Mouse (Mus musculus): ENCODE data around the gene Cdk8. TPM values are rescaled to one million over a fixed set of nuclear protein-coding genes. Genes with fewer than 3 reads are reported as not detected.

Cdk8 gene
- polyA plus RNA-seq, 1 experiment from 2014 or later = 8.4 TPM

DNA sequence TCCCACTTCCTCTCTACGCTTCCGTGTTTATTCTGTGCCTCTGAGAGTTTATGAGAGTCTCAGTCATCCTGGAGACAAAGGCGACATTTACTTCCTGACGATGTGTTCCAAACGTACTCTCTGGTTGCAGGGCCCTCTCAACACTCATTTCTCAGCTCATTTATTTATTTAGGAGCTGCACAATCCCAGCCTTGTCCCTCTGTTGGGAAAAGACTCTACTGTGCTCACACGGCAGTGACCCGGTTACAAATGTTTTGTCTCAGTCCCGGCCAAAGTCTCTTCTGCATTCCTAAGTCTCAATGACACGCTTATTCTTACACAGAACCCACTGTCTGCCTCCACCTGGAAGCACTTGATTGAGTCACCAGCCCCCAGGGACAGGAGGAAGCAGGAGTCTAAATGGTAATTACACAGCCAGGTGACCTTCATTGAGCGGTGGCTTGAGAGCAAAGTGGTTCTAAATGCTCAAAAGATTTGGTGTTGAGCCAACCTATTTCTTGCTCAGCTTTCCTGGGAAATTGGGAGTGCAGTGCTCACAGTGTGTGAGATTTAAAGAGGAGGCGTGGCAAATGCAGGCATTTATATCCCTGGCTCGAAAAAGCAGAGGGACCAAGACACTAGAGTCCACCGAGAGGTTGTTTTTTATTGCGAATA is 84.4 kb downstream of the Cdk8 start:
- no peaks in the 10 kb centered on the region for H3K36me3 ChIP-seq (ENCODE audit: control insufficient read depth, insufficient read depth, low read length)
- peak overlapping the region; percentile 80 for H3K27ac ChIP-seq (ENCODE audit: low read length)
- WGBS = 17% methylated on average over 14 of the region's 14 CpGs
- peaks cover 18% of the 10 kb centered on the region for H3K4me1 ChIP-seq (replicated peaks; ENCODE audit: control insufficient read depth, insufficient read depth, low read length)
- peak overlapping the region; percentile 6; the same call in 1 of the 2 replicates for H3K4me3 ChIP-seq (ENCODE audit: low read length)
- no peaks in the 10 kb centered on the region for H3K27me3 ChIP-seq (ENCODE audit: control insufficient read depth, insufficient read depth, low read depth, low read length)
- peak; percentile 76 for ATAC-seq (ENCODE audit: low read depth)
- peak overlapping the region; percentile 43 for H3K4me2 ChIP-seq (ENCODE audit: low read depth, low read length)
- H3K9me3 ChIP-seq (ENCODE audit: control insufficient read depth, low read length) = no peaks in the 10 kb centered on the region
- H3K9ac ChIP-seq (ENCODE audit: low read length) = peak overlapping the region; percentile 12; the same call in 1 of the 2 replicates

DNA sequence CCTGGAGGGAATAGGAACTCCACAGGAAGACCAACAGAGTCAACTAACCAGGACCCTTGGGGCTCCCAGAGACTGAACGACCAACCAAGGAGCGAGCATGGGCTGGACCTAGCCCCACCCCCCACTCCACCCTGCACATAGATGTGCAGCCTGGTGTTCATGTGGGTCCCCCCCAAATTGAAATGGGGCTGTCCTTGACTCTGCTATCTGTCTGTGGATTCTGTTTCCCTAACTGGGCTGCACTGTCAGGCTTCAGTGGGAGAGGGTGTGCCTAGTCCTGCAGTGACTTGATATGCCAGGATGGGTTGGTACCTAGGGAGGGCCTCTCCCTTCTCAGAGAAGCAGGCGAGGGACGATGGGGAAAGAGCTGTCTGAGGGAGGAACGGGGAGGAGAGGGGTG is 85.3 kb downstream of the Cdk8 start:
- 0 out of 2 replicates have a peak, but pooled peaks have one; percentile 13 for ATAC-seq (ENCODE audit: low read depth)
- peak overlapping the region; percentile 80 for H3K27ac ChIP-seq (ENCODE audit: low read length)

GRCm38 (mm10) chr5:146318051-146318450 is 87.0 kb downstream of the Cdk8 start:
- Histone ChIP-seq H3K36me3 (ENCODE audit: control insufficient read depth, insufficient read depth, low read length) (no peaks in the 10 kb centered on the region), H3K9me3 (ENCODE audit: control insufficient read depth, low read length) (no peaks in the 10 kb centered on the region), H3K27ac (ENCODE audit: low read length) (no peak overlapping the region), H3K9ac (ENCODE audit: low read length) (no peak overlapping the region), H3K27me3 (ENCODE audit: control insufficient read depth, insufficient read depth, low read depth, low read length) (no peaks in the 10 kb centered on the region), H3K4me3 (ENCODE audit: low read length) (no peak overlapping the region), H3K4me1 (replicated peaks; ENCODE audit: control insufficient read depth, insufficient read depth, low read length) (peaks cover 18% of the 10 kb centered on the region), H3K4me2 (ENCODE audit: low read depth, low read length) (no peak overlapping the region)
- 61% methylated on average over 5 of the region's 5 CpGs for WGBS
- ATAC-seq (ENCODE audit: low read depth) = no peak

More for the DNA sequence above, 85.3 kb downstream of the Cdk8 start:
- no peaks in the 10 kb centered on the region for H3K36me3 ChIP-seq (ENCODE audit: control insufficient read depth, insufficient read depth, low read length)
- H3K4me3 ChIP-seq (ENCODE audit: low read length) = no peak overlapping the region
- H3K9ac ChIP-seq (ENCODE audit: low read length) = no peak overlapping the region
- peaks cover 18% of the 10 kb centered on the region for H3K4me1 ChIP-seq (replicated peaks; ENCODE audit: control insufficient read depth, insufficient read depth, low read length)
- WGBS = 67% methylated on average over 5 of the region's 5 CpGs
- H3K27me3 ChIP-seq (ENCODE audit: control insufficient read depth, insufficient read depth, low read depth, low read length) = no peaks in the 10 kb centered on the region
- H3K9me3 ChIP-seq (ENCODE audit: control insufficient read depth, low read length) = no peaks in the 10 kb centered on the region
- no peak overlapping the region; the same call in 1 of the 2 replicates for H3K4me2 ChIP-seq (ENCODE audit: low read depth, low read length)

GRCm38 (mm10) chr5:146318461-146318860 is 87.4 kb downstream of the Cdk8 start:
- WGBS = 62% methylated on average over 8 of the region's 8 CpGs
- no peak for ATAC-seq (ENCODE audit: low read depth)

DNA sequence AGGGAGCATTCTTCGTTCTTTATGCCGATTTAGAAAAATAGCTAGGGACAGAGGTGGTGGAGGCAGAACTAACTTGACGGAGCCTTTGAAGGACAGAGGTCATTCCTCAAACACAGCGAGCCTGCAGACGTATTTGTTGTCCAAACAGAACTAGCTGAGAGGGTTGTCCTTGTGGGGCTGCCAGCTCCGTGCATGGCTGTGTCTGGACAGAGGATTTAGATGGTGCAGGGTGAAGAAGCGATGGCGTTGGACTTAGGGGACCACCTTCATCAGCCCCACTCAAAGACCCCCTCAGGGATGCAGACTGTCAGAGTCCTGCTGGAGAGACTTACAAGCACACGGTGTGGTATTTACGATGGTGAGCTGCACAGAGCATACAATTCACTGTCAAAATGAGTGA is 97.9 kb downstream of the Cdk8 start:
- Histone ChIP-seq H3K36me3 (ENCODE audit: control insufficient read depth, insufficient read depth, low read length) (no peaks in the 10 kb centered on the region), H3K4me1 (replicated peaks; ENCODE audit: control insufficient read depth, insufficient read depth, low read length) (no peaks in the 10 kb centered on the region), H3K4me2 (ENCODE audit: low read depth, low read length) (no peak overlapping the region), H3K9me3 (ENCODE audit: control insufficient read depth, low read length) (no peaks in the 10 kb centered on the region), H3K4me3 (ENCODE audit: low read length) (no peak overlapping the region), H3K9ac (ENCODE audit: low read length) (no peak overlapping the region), H3K27ac (ENCODE audit: low read length) (no peak overlapping the region), H3K27me3 (ENCODE audit: control insufficient read depth, insufficient read depth, low read depth, low read length) (no peaks in the 10 kb centered on the region)
- WGBS = 36% methylated on average over 10 of the region's 10 CpGs
- ATAC-seq (ENCODE audit: low read depth) = no peak

More at GRCm38 (mm10) chr5:146318461-146318860, 87.4 kb downstream of the Cdk8 start:
- H3K36me3 ChIP-seq (ENCODE audit: control insufficient read depth, insufficient read depth, low read length) = no peaks in the 10 kb centered on the region
- H3K4me2 ChIP-seq (ENCODE audit: low read depth, low read length) = no peak overlapping the region
- H3K9me3 ChIP-seq (ENCODE audit: control insufficient read depth, low read length) = no peaks in the 10 kb centered on the region
- H3K27me3 ChIP-seq (ENCODE audit: control insufficient read depth, insufficient read depth, low read depth, low read length) = no peaks in the 10 kb centered on the region
- peaks cover 18% of the 10 kb centered on the region for H3K4me1 ChIP-seq (replicated peaks; ENCODE audit: control insufficient read depth, insufficient read depth, low read length)
- H3K9ac ChIP-seq (ENCODE audit: low read length) = no peak overlapping the region
- no peak overlapping the region for H3K4me3 ChIP-seq (ENCODE audit: low read length)
- no peak overlapping the region for H3K27ac ChIP-seq (ENCODE audit: low read length)

DNA sequence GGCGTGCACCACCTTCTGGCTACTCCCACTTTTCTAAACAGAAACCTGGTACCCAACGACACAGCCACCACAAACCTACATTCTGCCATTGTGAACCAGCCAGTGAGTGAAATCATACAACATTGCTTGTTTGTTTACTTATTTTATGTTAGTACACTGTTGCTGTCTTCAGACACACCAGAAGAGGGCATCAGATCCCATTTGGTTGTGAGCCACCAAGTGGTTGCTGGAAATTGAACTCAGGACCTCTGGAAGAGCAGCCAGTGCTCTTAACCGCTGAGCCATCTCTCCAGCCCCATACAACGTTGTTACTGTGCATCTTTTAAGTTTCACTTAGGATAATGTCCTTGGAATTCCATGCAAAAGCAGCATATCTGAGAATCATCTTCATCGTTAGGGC is 98.5 kb downstream of the Cdk8 start:
- 78% methylated on average over 5 of the region's 5 CpGs for WGBS
- no peak overlapping the region for H3K9ac ChIP-seq (ENCODE audit: low read length)
- H3K9me3 ChIP-seq (ENCODE audit: control insufficient read depth, low read length) = no peaks in the 10 kb centered on the region
- no peaks in the 10 kb centered on the region for H3K4me1 ChIP-seq (replicated peaks; ENCODE audit: control insufficient read depth, insufficient read depth, low read length)
- H3K4me3 ChIP-seq (ENCODE audit: low read length) = no peak overlapping the region
- no peak for ATAC-seq (ENCODE audit: low read depth)
- no peak overlapping the region for H3K27ac ChIP-seq (ENCODE audit: low read length)
- no peaks in the 10 kb centered on the region for H3K27me3 ChIP-seq (ENCODE audit: control insufficient read depth, insufficient read depth, low read depth, low read length)
- H3K4me2 ChIP-seq (ENCODE audit: low read depth, low read length) = no peak overlapping the region
- no peaks in the 10 kb centered on the region for H3K36me3 ChIP-seq (ENCODE audit: control insufficient read depth, insufficient read depth, low read length)

DNA sequence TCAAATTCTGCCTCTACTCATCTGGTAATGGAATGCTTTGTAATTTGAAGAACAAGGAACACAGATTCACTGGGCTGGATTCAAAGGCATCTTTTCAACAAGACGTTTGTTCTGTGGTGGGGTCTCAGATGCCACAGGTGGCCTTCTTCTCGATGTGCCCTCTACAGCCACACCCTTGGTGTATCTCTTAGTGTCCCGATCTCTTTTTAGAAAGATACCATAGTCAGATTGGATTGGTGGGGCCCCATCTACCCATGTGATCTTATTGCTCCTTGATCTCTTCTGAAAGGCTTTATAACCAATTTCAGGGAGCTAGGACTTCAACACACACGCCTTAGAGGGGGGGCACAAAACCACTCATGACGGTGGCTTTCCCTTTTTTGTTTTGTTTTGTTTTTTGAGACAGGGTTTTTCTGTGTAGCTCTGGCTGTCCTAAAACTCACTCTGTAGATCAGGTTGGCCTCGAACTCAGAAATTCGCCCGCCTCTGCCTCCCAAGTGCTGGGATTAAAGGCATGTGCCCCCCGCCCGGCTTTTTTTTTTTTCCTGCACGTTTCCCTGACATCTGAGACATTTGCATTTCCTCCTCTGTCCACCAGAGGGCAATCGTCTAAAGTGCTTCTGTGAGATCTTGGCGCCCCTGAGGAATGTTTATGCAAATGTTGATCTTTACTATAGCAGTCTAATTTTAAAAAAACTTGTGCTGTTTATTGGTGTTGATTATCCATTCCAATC is 99.2 kb downstream of the Cdk8 start:
- H3K9ac ChIP-seq (ENCODE audit: low read length) = no peak overlapping the region
- no peaks in the 10 kb centered on the region for H3K36me3 ChIP-seq (ENCODE audit: control insufficient read depth, insufficient read depth, low read length)
- no peak overlapping the region for H3K4me2 ChIP-seq (ENCODE audit: low read depth, low read length)
- no peaks in the 10 kb centered on the region for H3K9me3 ChIP-seq (ENCODE audit: control insufficient read depth, low read length)
- WGBS = 32% methylated on average over 13 of the region's 13 CpGs
- ATAC-seq (ENCODE audit: low read depth) = no peak
- H3K4me1 ChIP-seq (replicated peaks; ENCODE audit: control insufficient read depth, insufficient read depth, low read length) = no peaks in the 10 kb centered on the region
- H3K27ac ChIP-seq (ENCODE audit: low read length) = no peak overlapping the region
- no peak overlapping the region for H3K4me3 ChIP-seq (ENCODE audit: low read length)
- no peaks in the 10 kb centered on the region for H3K27me3 ChIP-seq (ENCODE audit: control insufficient read depth, insufficient read depth, low read depth, low read length)

DNA sequence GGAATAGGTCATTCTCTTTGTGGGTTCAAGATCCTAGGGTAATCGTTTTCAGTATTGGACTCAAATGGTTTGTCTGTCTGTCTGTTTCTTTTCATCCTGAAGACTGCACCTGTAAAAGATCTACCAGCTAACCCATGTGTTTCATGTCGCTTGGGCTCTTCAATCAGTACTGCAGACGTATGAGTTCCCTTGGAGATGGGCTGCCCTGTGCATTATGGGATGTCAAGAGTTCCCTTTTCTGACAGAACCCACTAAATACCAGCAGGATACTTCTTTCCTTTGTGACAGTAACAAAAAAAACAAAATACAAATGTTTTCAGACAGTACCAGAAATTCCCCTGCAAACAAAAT is 99.7 kb downstream of the Cdk8 start:
- H3K4me3 ChIP-seq (ENCODE audit: low read length) = no peak overlapping the region
- 31% methylated on average over 3 of the region's 3 CpGs for WGBS

GRCm38 (mm10) chr5:146331131-146331530 is 100.1 kb downstream of the Cdk8 start:
- Histone ChIP-seq H3K4me3 (ENCODE audit: low read length) (no peak overlapping the region), H3K9ac (ENCODE audit: low read length) (no peak overlapping the region), H3K9me3 (ENCODE audit: control insufficient read depth, low read length) (no peaks in the 10 kb centered on the region), H3K4me2 (ENCODE audit: low read depth, low read length) (no peak overlapping the region), H3K27ac (ENCODE audit: low read length) (no peak overlapping the region), H3K27me3 (ENCODE audit: control insufficient read depth, insufficient read depth, low read depth, low read length) (no peaks in the 10 kb centered on the region), H3K36me3 (ENCODE audit: control insufficient read depth, insufficient read depth, low read length) (no peaks in the 10 kb centered on the region), H3K4me1 (replicated peaks; ENCODE audit: control insufficient read depth, insufficient read depth, low read length) (no peaks in the 10 kb centered on the region)
- no peak for ATAC-seq (ENCODE audit: low read depth)
- WGBS = 71% methylated on average over 11 of the region's 11 CpGs

More for the DNA sequence above, 99.7 kb downstream of the Cdk8 start:
- Histone ChIP-seq H3K36me3 (ENCODE audit: control insufficient read depth, insufficient read depth, low read length) (no peaks in the 10 kb centered on the region), H3K4me2 (ENCODE audit: low read depth, low read length) (no peak overlapping the region), H3K9ac (ENCODE audit: low read length) (no peak overlapping the region), H3K27me3 (ENCODE audit: control insufficient read depth, insufficient read depth, low read depth, low read length) (no peaks in the 10 kb centered on the region), H3K9me3 (ENCODE audit: control insufficient read depth, low read length) (no peaks in the 10 kb centered on the region), H3K4me1 (replicated peaks; ENCODE audit: control insufficient read depth, insufficient read depth, low read length) (no peaks in the 10 kb centered on the region), H3K27ac (ENCODE audit: low read length) (no peak overlapping the region)
- ATAC-seq (ENCODE audit: low read depth) = no peak

All from lung, embryonic 16.5 days (tissue).